Mouse (Mus musculus) C2C12 (cell line): ENCODE results near the gene Cep78.

Experiments used
- CEBPB ChIP-seq: IDR thresholded peaks from one replicate; pipeline ENCODE4 v1.6.1; 2011; ENCODE audit warnings: low read depth, mild to moderate bottlenecking, control low read depth, moderate library complexity
- CTCF ChIP-seq: IDR thresholded peaks from one replicate; pipeline ENCODE4 v1.5.1; 2011; ENCODE audit not compliant: control insufficient read depth, insufficient read depth, insufficient read length
- MAX ChIP-seq: IDR thresholded peaks from one replicate; pipeline ENCODE4 v1.6.1; 2011; ENCODE audit warnings: mild to moderate bottlenecking, control low read depth
- MYOD1 ChIP-seq: IDR thresholded peaks from one replicate; pipeline ENCODE4 v1.6.1; 2011; ENCODE audit warnings: low read depth; ENCODE audit not compliant: control insufficient read depth, insufficient read length
- MYOG ChIP-seq: IDR thresholded peaks from one replicate; pipeline ENCODE4 v1.6.1; 2011; ENCODE audit not compliant: control insufficient read depth, insufficient read length; ENCODE audit errors: extremely low read depth
- USF1 ChIP-seq: IDR thresholded peaks from one replicate; pipeline ENCODE4 v1.6.1; 2011; ENCODE audit warnings: low read depth, mild to moderate bottlenecking, control low read depth, moderate library complexity

DNA sequence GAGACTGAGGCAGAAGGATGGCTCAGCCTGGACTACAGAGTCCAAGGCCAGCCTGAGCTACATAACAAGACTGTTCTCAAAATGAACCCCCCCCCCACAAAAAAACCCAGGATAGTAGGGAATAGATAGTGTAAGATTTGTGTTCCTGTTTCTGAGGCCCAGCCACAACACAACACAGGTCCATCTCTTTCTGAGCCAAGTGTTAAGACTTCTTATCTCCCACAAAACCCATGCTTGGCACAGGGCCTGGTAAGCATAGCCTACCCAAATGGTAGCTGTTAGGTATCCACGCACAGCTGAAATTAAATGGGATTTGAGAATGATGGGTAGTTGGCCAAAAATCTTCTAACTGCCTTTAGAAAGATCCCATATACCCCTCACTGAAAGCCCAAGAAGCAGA lies 74.3 kb downstream of the Cep78 start:
- no peak for TF ChIP-seq CTCF
- TF ChIP-seq USF1, result no peak
- TF ChIP-seq CEBPB, result no peak
- no peak for TF ChIP-seq MYOD1
- TF ChIP-seq MAX, result no peak
- no peak for TF ChIP-seq MYOG
